Mouse (Mus musculus): ENCODE measurements at regions not wholly inside any gene's neighbourhood (a gene's known extent, or its start where the extent isn't known, plus 50 kb on each side); places are given as distances from the start of the nearest gene placed in this dataset.
A peak's percentile ranks its signal among the peaks of the same experiment; 100 is the strongest.
"Not testable (repeated sequence)": the region's sequence is repeated elsewhere in the genome, so short reads cannot be mapped to it uniquely, and the experiment has no call there.

- ATAC-seq (no peak), DNase-seq (ENCODE audit: low spot score) (no peak)
- H3K9ac ChIP-seq (ENCODE audit: low read length) = no peak overlapping the region
- 67% methylated on average over 3 of the region's 3 CpGs for WGBS
- no peaks in the 10 kb centered on the region for H3K36me3 ChIP-seq (ENCODE audit: control insufficient read depth, insufficient read depth, low read length)
- H3K4me2 ChIP-seq (ENCODE audit: low read length) = no peak overlapping the region
- no peak overlapping the region for H3K4me3 ChIP-seq (ENCODE audit: low read depth, low read length)
- no peaks in the 10 kb centered on the region for H3K9me3 ChIP-seq (replicated peaks; ENCODE audit: control insufficient read depth, low read length)
- H3K4me1 ChIP-seq (ENCODE audit: control insufficient read depth, insufficient read depth, low read length) = peaks cover 20% of the 10 kb centered on the region
- no peak overlapping the region for H3K27ac ChIP-seq (ENCODE audit: low read depth, low read length)
- no peaks in the 10 kb centered on the region for H3K27me3 ChIP-seq (replicated peaks; ENCODE audit: control insufficient read depth, insufficient read depth, low read length)
Measured at GRCm38 (mm10) chr1:59417962-59418361, 64.3 kb upstream of the Fzd7 start.

- no peak for ATAC-seq
- Histone ChIP-seq H3K9me3 (replicated peaks; ENCODE audit: control insufficient read depth, low read length) (no peaks in the 10 kb centered on the region), H3K27ac (ENCODE audit: low read depth, low read length) (no peak overlapping the region), H3K9ac (ENCODE audit: low read length) (no peak overlapping the region), H3K27me3 (replicated peaks; ENCODE audit: control insufficient read depth, insufficient read depth, low read length) (no peaks in the 10 kb centered on the region), H3K36me3 (ENCODE audit: control insufficient read depth, insufficient read depth, low read length) (no peaks in the 10 kb centered on the region), H3K4me3 (ENCODE audit: low read depth, low read length) (no peak overlapping the region), H3K4me1 (ENCODE audit: control insufficient read depth, insufficient read depth, low read length) (peaks cover 26% of the 10 kb centered on the region), H3K4me2 (ENCODE audit: low read length) (no peak overlapping the region)
- DNase-seq (ENCODE audit: low spot score) = no peak
- 89% methylated on average over 9 of the region's 9 CpGs for WGBS
Measured at GRCm38 (mm10) chr1:59418748-59419147, 63.5 kb upstream of the Fzd7 start.

GRCm38 (mm10) chr1:59422981-59423941, 59.0 kb upstream of the Fzd7 start:
- ATAC-seq (peak; percentile 72), DNase-seq (ENCODE audit: low spot score) (peak; percentile 61)
- peaks cover 15% of the 10 kb centered on the region for H3K4me1 ChIP-seq (ENCODE audit: control insufficient read depth, insufficient read depth, low read length)
- 0 out of 2 replicates have a peak overlapping the region, but pooled peaks have one; percentile 35 for H3K27ac ChIP-seq (ENCODE audit: low read depth, low read length)
- no peaks in the 10 kb centered on the region for H3K27me3 ChIP-seq (replicated peaks; ENCODE audit: control insufficient read depth, insufficient read depth, low read length)
- peak overlapping the region; percentile 21; the same call in 1 of the 2 replicates for H3K4me2 ChIP-seq (ENCODE audit: low read length)
- 18% methylated on average over 19 of the region's 19 CpGs for WGBS
- 0 out of 2 replicates have a peak overlapping the region, but pooled peaks have one; percentile 13 for H3K9ac ChIP-seq (ENCODE audit: low read length)
- H3K9me3 ChIP-seq (replicated peaks; ENCODE audit: control insufficient read depth, low read length) = no peaks in the 10 kb centered on the region
- no peaks in the 10 kb centered on the region for H3K36me3 ChIP-seq (ENCODE audit: control insufficient read depth, insufficient read depth, low read length)
- H3K4me3 ChIP-seq (ENCODE audit: low read depth, low read length) = no peak overlapping the region

- H3K27ac ChIP-seq (ENCODE audit: low read depth, low read length); H3K27me3 ChIP-seq (replicated peaks; ENCODE audit: control insufficient read depth, insufficient read depth, low read length); H3K9me3 ChIP-seq (replicated peaks; ENCODE audit: control insufficient read depth, low read length): not testable (repeated sequence)
Measured at GRCm38 (mm10) chr1:59425771-59426170, 56.5 kb upstream of the Fzd7 start.

GRCm38 (mm10) chr1:59426346-59427203, 55.6 kb upstream of the Fzd7 start:
- Histone ChIP-seq H3K27me3 (replicated peaks; ENCODE audit: control insufficient read depth, insufficient read depth, low read length) (no peaks in the 10 kb centered on the region), H3K36me3 (ENCODE audit: control insufficient read depth, insufficient read depth, low read length) (no peaks in the 10 kb centered on the region), H3K27ac (ENCODE audit: low read depth, low read length) (no peak overlapping the region), H3K4me1 (ENCODE audit: control insufficient read depth, insufficient read depth, low read length) (peaks cover 15% of the 10 kb centered on the region), H3K9ac (ENCODE audit: low read length) (no peak overlapping the region), H3K9me3 (replicated peaks; ENCODE audit: control insufficient read depth, low read length) (no peaks in the 10 kb centered on the region), H3K4me3 (ENCODE audit: low read depth, low read length) (no peak overlapping the region), H3K4me2 (ENCODE audit: low read length) (no peak overlapping the region)
- DNase-seq (ENCODE audit: low spot score) (no peak), ATAC-seq (no peak)
- whole genome bisulfite sequencing = 75% methylated on average over 9 of the region's 10 CpGs

More at GRCm38 (mm10) chr1:59425771-59426170, 56.5 kb upstream of the Fzd7 start:
- peaks cover 15% of the 10 kb centered on the region for H3K4me1 ChIP-seq (ENCODE audit: control insufficient read depth, insufficient read depth, low read length)
- WGBS = 97% methylated on average over 1 of the region's 1 CpGs
- ATAC-seq; H3K9ac ChIP-seq (ENCODE audit: low read length); DNase-seq (ENCODE audit: low spot score); H3K4me3 ChIP-seq (ENCODE audit: low read depth, low read length); H3K36me3 ChIP-seq (ENCODE audit: control insufficient read depth, insufficient read depth, low read length); H3K4me2 ChIP-seq (ENCODE audit: low read length): not testable (repeated sequence)

- no peak overlapping the region for H3K9ac ChIP-seq (ENCODE audit: low read length)
- ATAC-seq (no peak), DNase-seq (ENCODE audit: low spot score) (no peak)
- peaks cover 13% of the 10 kb centered on the region for H3K4me1 ChIP-seq (ENCODE audit: control insufficient read depth, insufficient read depth, low read length)
- no peak overlapping the region for H3K27ac ChIP-seq (ENCODE audit: low read depth, low read length)
- no peaks in the 10 kb centered on the region for H3K9me3 ChIP-seq (replicated peaks; ENCODE audit: control insufficient read depth, low read length)
- H3K4me3 ChIP-seq (ENCODE audit: low read depth, low read length) = no peak overlapping the region
- no peaks in the 10 kb centered on the region for H3K27me3 ChIP-seq (replicated peaks; ENCODE audit: control insufficient read depth, insufficient read depth, low read length)
- no peaks in the 10 kb centered on the region for H3K36me3 ChIP-seq (ENCODE audit: control insufficient read depth, insufficient read depth, low read length)
- no peak overlapping the region for H3K4me2 ChIP-seq (ENCODE audit: low read length)
- 58% methylated on average over 5 of the region's 5 CpGs for WGBS
Measured at GRCm38 (mm10) chr1:59427204-59427557, 55.0 kb upstream of the Fzd7 start.

GRCm38 (mm10) chr1:59429289-59429688, 52.9 kb upstream of the Fzd7 start:
- no peak overlapping the region for H3K27ac ChIP-seq (ENCODE audit: low read depth, low read length)
- H3K36me3 ChIP-seq (ENCODE audit: control insufficient read depth, insufficient read depth, low read length) = no peaks in the 10 kb centered on the region
- no peak overlapping the region for H3K4me3 ChIP-seq (ENCODE audit: low read depth, low read length)
- ATAC-seq = no peak
- H3K4me1 ChIP-seq (ENCODE audit: control insufficient read depth, insufficient read depth, low read length) = no peaks in the 10 kb centered on the region
- H3K4me2 ChIP-seq (ENCODE audit: low read length) = no peak overlapping the region
- H3K27me3 ChIP-seq (replicated peaks; ENCODE audit: control insufficient read depth, insufficient read depth, low read length) = no peaks in the 10 kb centered on the region
- no peak for DNase-seq (ENCODE audit: low spot score)
- 92% methylated on average over 4 of the region's 4 CpGs for WGBS
- H3K9me3 ChIP-seq (replicated peaks; ENCODE audit: control insufficient read depth, low read length) = no peaks in the 10 kb centered on the region
- no peak overlapping the region for H3K9ac ChIP-seq (ENCODE audit: low read length)

GRCm38 (mm10) chr1:59430234-59430633, 52.0 kb upstream of the Fzd7 start:
- Histone ChIP-seq H3K4me1 (ENCODE audit: control insufficient read depth, insufficient read depth, low read length) (no peaks in the 10 kb centered on the region), H3K4me2 (ENCODE audit: low read length) (no peak overlapping the region), H3K9me3 (replicated peaks; ENCODE audit: control insufficient read depth, low read length) (no peaks in the 10 kb centered on the region), H3K9ac (ENCODE audit: low read length) (no peak overlapping the region), H3K27ac (ENCODE audit: low read depth, low read length) (no peak overlapping the region), H3K4me3 (ENCODE audit: low read depth, low read length) (no peak overlapping the region), H3K36me3 (ENCODE audit: control insufficient read depth, insufficient read depth, low read length) (no peaks in the 10 kb centered on the region), H3K27me3 (replicated peaks; ENCODE audit: control insufficient read depth, insufficient read depth, low read length) (no peaks in the 10 kb centered on the region)
- WGBS = 94% methylated on average over 3 of the region's 3 CpGs
- ATAC-seq (no peak), DNase-seq (ENCODE audit: low spot score) (no peak)
